Mouse (Mus musculus) kidney, embryonic 16.5 days (tissue): ENCODE data around the gene Mymk. TPM values are rescaled to one million over a fixed set of nuclear protein-coding genes. Genes with fewer than 3 reads are reported as not detected.

ENCODE experiments used
- polyA plus RNA-seq: library from polyadenylated mRNA; unstranded; fragments of >200 nt; fragmentation: Nextera tagmentation; extraction: Ambion mirVana; gene quantifications from 2 replicates; pipeline ENCODE4 v1.2.1, GENCODE M21; 2015

Gene Mymk
- polyA plus RNA-seq, 1 experiment from 2014 or later = 1.6 TPM

Other genes with a start within 250 kb of the Mymk start
- gene Abo, start 207.2 kb downstream of the Mymk start, polyA plus RNA-seq = not detected in 2 replicates
- gene Surf6, start 169.3 kb downstream of the Mymk start, polyA plus RNA-seq = 34.2 and 34.7 TPM in 2 replicates
- gene Med22, start 161.5 kb downstream of the Mymk start, polyA plus RNA-seq = 62.6 and 62.9 TPM in 2 replicates
- 574 and 624 TPM in 2 replicates for gene Rpl7a, start 161.4 kb downstream of the Mymk start, polyA plus RNA-seq
- gene Surf2, start 155.8 kb downstream of the Mymk start, polyA plus RNA-seq = 46.6 and 52.2 TPM in 2 replicates
- gene Surf1, start 155.6 kb downstream of the Mymk start, polyA plus RNA-seq = 61.0 and 63.9 TPM in 2 replicates
- gene Surf4, start 138.3 kb downstream of the Mymk start, polyA plus RNA-seq = 240 and 248 TPM in 2 replicates
- gene Stkld1, start 138.1 kb downstream of the Mymk start, polyA plus RNA-seq = 0.07 and 0.10 TPM in 2 replicates
- gene Rexo4, start 107.8 kb downstream of the Mymk start, polyA plus RNA-seq = 51.6 and 52.6 TPM in 2 replicates
- not detected in 2 replicates for gene Adamts13, start 98.8 kb downstream of the Mymk start, polyA plus RNA-seq
- gene Cacfd1, start 62.3 kb downstream of the Mymk start, polyA plus RNA-seq = 70.2 and 70.3 TPM in 2 replicates
- gene Slc2a6, start 44.2 kb downstream of the Mymk start, polyA plus RNA-seq = 0.33 and 0.84 TPM in 2 replicates
- 1.6 and 2.0 TPM in 2 replicates for gene Adamtsl2, start 7.2 kb upstream of the Mymk start, polyA plus RNA-seq
- 0.08 and 0.14 TPM in 2 replicates for gene Fam163b, start 70.3 kb upstream of the Mymk start, polyA plus RNA-seq
- gene Dbh, start 93.1 kb upstream of the Mymk start, polyA plus RNA-seq = 3.0 and 7.1 TPM in 2 replicates
- gene Sardh, start 176.2 kb upstream of the Mymk start, polyA plus RNA-seq = 64.7 and 71.3 TPM in 2 replicates